Mouse (Mus musculus) brain, embryonic 14.5 days (tissue): ENCODE data around the gene Mrtfb.
"Not testable (repeated sequence)": the region's sequence is repeated elsewhere in the genome, so short reads cannot be mapped to it uniquely, and the experiment has no call there.

Source experiments
- CTCF ChIP-seq: fragments of 200-500 bp; IDR thresholded peaks from 2 replicates; pipeline ENCODE4 v1.5.1; 2012; ENCODE audit warnings: inconsistent platforms, mild to moderate bottlenecking, moderate library complexity, borderline replicate concordance; ENCODE audit not compliant: insufficient read depth, insufficient read length; ENCODE audit errors: extremely low read depth
- POLR2A ChIP-seq: fragments of 200-500 bp; IDR thresholded peaks from 2 replicates; pipeline ENCODE4 v1.6.1; 2012; ENCODE audit warnings: mild to moderate bottlenecking, inconsistent platforms, borderline replicate concordance; ENCODE audit not compliant: poor library complexity, insufficient read depth, insufficient read length, severe bottlenecking; ENCODE audit errors: extremely low read depth

- not testable (repeated sequence) for TF ChIP-seq CTCF, POLR2A
These were observed 30.1 kb downstream of the Mrtfb start for GRCm38 (mm10) chr16:13286425-13286824.
